Mouse (Mus musculus): ENCODE measurements around the gene Ypel2. TPM values are rescaled to one million over a fixed set of nuclear protein-coding genes. Genes with fewer than 3 reads are reported as not detected.
"Not testable (repeated sequence)": the region's sequence is repeated elsewhere in the genome, so short reads cannot be mapped to it uniquely, and the experiment has no call there.

The Ypel2 gene
- total and polyA plus RNA-seq, 3 experiments: 1.5 to 8.2 (median 7.0) TPM

DNA sequence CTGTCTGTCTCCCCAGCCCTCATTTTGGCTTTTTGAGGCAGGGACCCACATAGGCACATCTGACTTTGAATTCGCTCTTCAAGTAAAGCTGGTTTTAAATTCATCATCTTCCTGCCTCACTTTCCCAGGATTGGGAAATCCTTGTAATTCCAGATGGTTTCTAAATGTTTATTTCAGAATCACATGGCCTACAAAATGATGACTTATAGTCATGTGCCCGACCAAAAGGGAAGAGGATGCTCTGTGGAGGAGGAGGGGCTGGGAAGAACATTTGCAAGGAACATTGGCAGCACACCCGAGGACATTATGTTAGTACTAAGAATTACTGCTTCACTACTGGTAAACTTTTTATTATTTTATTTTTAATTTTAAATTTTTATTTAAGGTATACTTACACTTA is 31.8 kb upstream of the Ypel2 start:
- TF ChIP-seq TAL1 (conservative IDR thresholded peaks at IDR 0.05; ENCODE audit: low read depth, low read length): no peak
- TF ChIP-seq GATA1 (IDR thresholded peaks at IDR 0.05; ENCODE audit: borderline replicate concordance, low read length): no peak
- TF ChIP-seq GATA2 (IDR thresholded peaks at IDR 0.05; ENCODE audit: borderline replicate concordance, low read depth, low read length): no peak
- no peak for TF ChIP-seq POLR2AphosphoS5 (IDR thresholded peaks at IDR 0.05; ENCODE audit: insufficient replicate concordance, low read depth, low read length)
- no peak for TF ChIP-seq CTCF (IDR thresholded peaks at IDR 0.05; ENCODE audit: low read depth, low read length)
- DNase-seq (ENCODE audit: low spot score): no peak
- H3K27me3 ChIP-seq (ENCODE audit: insufficient read depth, low read length): no peaks in the 10 kb centered on the region
- H3K4me3 ChIP-seq (ENCODE audit: low read depth, low read length): no peak overlapping the region
- H3K36me3 ChIP-seq (replicated peaks): no peaks in the 10 kb centered on the region
- H3K9me3 ChIP-seq (replicated peaks): peaks cover 3% of the 10 kb centered on the region
- H3K4me1 ChIP-seq (ENCODE audit: insufficient read depth, low read depth, low read length): peaks cover 18% of the 10 kb centered on the region
- ATAC-seq (ENCODE audit: extremely low read depth, insufficient number of reproducible peaks, low FRiP score, poor library complexity, severe bottlenecking): no peak

DNA sequence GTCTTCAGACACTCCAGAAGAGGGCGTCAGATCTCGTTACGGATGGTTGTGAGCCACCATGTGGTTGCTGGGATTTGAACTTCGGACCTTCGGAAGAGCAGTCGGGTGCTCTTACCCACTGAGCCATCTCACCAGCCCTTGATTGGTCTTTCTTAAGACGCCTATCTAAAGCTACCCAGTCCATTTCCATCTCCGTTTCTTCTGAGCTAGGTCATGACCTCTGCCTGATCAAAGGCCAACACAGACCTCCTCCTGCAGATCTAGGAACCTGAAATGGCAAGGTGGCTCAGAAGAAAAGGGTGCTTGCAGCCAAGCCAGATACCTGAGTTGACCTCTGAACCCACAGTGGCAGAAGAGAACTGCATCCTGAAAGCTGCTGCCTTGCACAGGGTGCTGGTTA is 29.7 kb upstream of the Ypel2 start:
- not testable (repeated sequence) for H3K9me3 ChIP-seq (replicated peaks); H3K36me3 ChIP-seq (replicated peaks); DNase-seq (ENCODE audit: low spot score); H3K27me3 ChIP-seq (ENCODE audit: insufficient read depth, low read length); ATAC-seq (ENCODE audit: extremely low read depth, insufficient number of reproducible peaks, low FRiP score, poor library complexity, severe bottlenecking); H3K4me3 ChIP-seq (ENCODE audit: low read depth, low read length)
- peaks cover 11% of the 10 kb centered on the region for H3K4me1 ChIP-seq (ENCODE audit: insufficient read depth, low read depth, low read length)

GRCm38 (mm10) chr11:87022765-87023164 is 29.3 kb upstream of the Ypel2 start:
- Histone ChIP-seq H3K36me3 (replicated peaks) (no peaks in the 10 kb centered on the region), H3K4me1 (ENCODE audit: insufficient read depth, low read depth, low read length) (peaks cover 6% of the 10 kb centered on the region), H3K4me3 (ENCODE audit: low read depth, low read length) (no peak overlapping the region), H3K9me3 (replicated peaks) (peaks cover 3% of the 10 kb centered on the region), H3K27me3 (ENCODE audit: insufficient read depth, low read length) (no peaks in the 10 kb centered on the region)
- no peak for TF ChIP-seq GATA2 (IDR thresholded peaks at IDR 0.05; ENCODE audit: borderline replicate concordance, low read depth, low read length)
- TF ChIP-seq GATA1 (IDR thresholded peaks at IDR 0.05; ENCODE audit: borderline replicate concordance, low read length): no peak
- no peak for TF ChIP-seq TAL1 (conservative IDR thresholded peaks at IDR 0.05; ENCODE audit: low read depth, low read length)
- TF ChIP-seq POLR2AphosphoS5 (IDR thresholded peaks at IDR 0.05; ENCODE audit: insufficient replicate concordance, low read depth, low read length): no peak
- no peak for TF ChIP-seq CTCF (IDR thresholded peaks at IDR 0.05; ENCODE audit: low read depth, low read length)
- ATAC-seq (ENCODE audit: extremely low read depth, insufficient number of reproducible peaks, low FRiP score, poor library complexity, severe bottlenecking) (no peak), DNase-seq (ENCODE audit: low spot score) (no peak)

DNA sequence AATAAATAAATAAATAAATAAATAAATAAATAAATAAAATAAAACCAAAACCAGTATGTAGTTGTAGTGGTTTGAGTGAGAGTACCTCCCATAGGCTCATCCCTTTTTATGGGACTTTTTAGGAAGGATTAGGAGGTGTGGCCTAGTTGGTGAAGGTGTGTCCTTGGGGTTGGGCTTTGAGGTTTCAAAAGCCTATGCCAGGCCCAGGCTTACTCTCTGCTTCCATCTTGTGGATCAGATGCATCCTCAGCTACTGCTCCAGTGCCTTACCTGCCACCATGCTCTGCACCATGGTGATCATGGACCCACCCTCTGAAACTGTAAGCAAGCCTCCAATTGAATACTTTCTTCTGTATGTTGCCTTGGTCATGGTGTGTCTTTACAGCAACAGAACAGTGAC is 28.0 kb upstream of the Ypel2 start:
- DNase-seq (ENCODE audit: low spot score) (no peak), ATAC-seq (ENCODE audit: extremely low read depth, insufficient number of reproducible peaks, low FRiP score, poor library complexity, severe bottlenecking) (no peak)
- no peak overlapping the region for H3K4me3 ChIP-seq (ENCODE audit: low read depth, low read length)
- no peak for TF ChIP-seq GATA2 (IDR thresholded peaks at IDR 0.05; ENCODE audit: borderline replicate concordance, low read depth, low read length)
- TF ChIP-seq TAL1 (conservative IDR thresholded peaks at IDR 0.05; ENCODE audit: low read depth, low read length): no peak
- no peak for TF ChIP-seq POLR2AphosphoS5 (IDR thresholded peaks at IDR 0.05; ENCODE audit: insufficient replicate concordance, low read depth, low read length)
- no peak for TF ChIP-seq GATA1 (IDR thresholded peaks at IDR 0.05; ENCODE audit: borderline replicate concordance, low read length)
- no peak for TF ChIP-seq CTCF (IDR thresholded peaks at IDR 0.05; ENCODE audit: low read depth, low read length)
- H3K9me3 ChIP-seq (replicated peaks): peaks cover 3% of the 10 kb centered on the region
- H3K4me1 ChIP-seq (ENCODE audit: insufficient read depth, low read depth, low read length): peaks cover 4% of the 10 kb centered on the region; the same call in 1 of the 2 replicates
- no peaks in the 10 kb centered on the region for H3K36me3 ChIP-seq (replicated peaks)
- no peaks in the 10 kb centered on the region for H3K27me3 ChIP-seq (ENCODE audit: insufficient read depth, low read length)

DNA sequence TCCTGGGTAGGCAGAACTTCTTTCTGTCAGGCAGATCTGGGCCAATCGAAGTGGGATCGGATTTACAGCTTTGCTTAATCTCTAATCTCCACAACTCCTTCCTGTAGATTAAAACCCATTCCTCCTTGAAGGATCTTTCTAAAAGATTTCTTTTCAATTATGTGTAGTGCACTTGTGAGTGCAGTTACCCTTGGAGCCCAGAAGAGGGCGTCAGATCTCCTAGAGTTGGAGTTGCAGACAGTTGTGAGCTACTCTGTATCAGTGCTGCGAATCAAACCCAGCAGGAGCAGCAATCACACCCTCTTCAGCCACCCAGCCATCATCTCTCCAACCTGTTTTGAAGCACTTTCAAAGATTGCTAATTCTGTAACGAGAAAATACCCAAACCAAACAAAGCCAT is 26.9 kb upstream of the Ypel2 start:
- Histone ChIP-seq H3K9me3 (replicated peaks) (peaks cover 3% of the 10 kb centered on the region), H3K4me3 (ENCODE audit: low read depth, low read length) (no peak overlapping the region), H3K27me3 (ENCODE audit: insufficient read depth, low read length) (no peaks in the 10 kb centered on the region), H3K4me1 (ENCODE audit: insufficient read depth, low read depth, low read length) (peaks cover 3% of the 10 kb centered on the region; the same call in 1 of the 2 replicates), H3K36me3 (replicated peaks) (no peaks in the 10 kb centered on the region)
- ATAC-seq (ENCODE audit: extremely low read depth, insufficient number of reproducible peaks, low FRiP score, poor library complexity, severe bottlenecking) (no peak), DNase-seq (ENCODE audit: low spot score) (no peak)
- TF ChIP-seq POLR2AphosphoS5 (IDR thresholded peaks at IDR 0.05; ENCODE audit: insufficient replicate concordance, low read depth, low read length) (no peak), GATA2 (IDR thresholded peaks at IDR 0.05; ENCODE audit: borderline replicate concordance, low read depth, low read length) (no peak), TAL1 (conservative IDR thresholded peaks at IDR 0.05; ENCODE audit: low read depth, low read length) (no peak), CTCF (IDR thresholded peaks at IDR 0.05; ENCODE audit: low read depth, low read length) (no peak)

DNA sequence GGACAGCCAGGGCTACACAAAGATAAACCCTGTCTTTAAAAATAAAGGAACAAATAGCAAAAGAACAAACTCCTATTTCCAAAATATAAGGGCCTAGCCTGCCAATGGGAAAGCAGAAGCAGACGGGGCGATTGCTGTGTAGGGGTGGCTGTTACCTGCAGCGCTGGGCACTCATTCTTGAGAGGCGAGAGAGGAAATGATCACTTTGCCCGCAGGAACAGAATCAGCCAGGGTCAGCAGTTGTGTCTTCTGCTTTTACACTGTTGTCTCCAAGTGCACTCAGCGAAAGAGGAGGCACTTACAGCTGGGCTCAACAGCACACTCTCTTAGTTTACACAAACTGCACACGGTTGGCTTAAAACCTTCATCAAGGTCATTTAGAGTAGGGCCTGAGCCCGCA is 25.9 kb upstream of the Ypel2 start:
- no peak for TF ChIP-seq TAL1 (conservative IDR thresholded peaks at IDR 0.05; ENCODE audit: low read depth, low read length)
- TF ChIP-seq POLR2AphosphoS5 (IDR thresholded peaks at IDR 0.05; ENCODE audit: insufficient replicate concordance, low read depth, low read length): no peak
- no peak for TF ChIP-seq GATA1 (IDR thresholded peaks at IDR 0.05; ENCODE audit: borderline replicate concordance, low read length)
- no peak for TF ChIP-seq CTCF (IDR thresholded peaks at IDR 0.05; ENCODE audit: low read depth, low read length)
- no peak for TF ChIP-seq GATA2 (IDR thresholded peaks at IDR 0.05; ENCODE audit: borderline replicate concordance, low read depth, low read length)
- DNase-seq (ENCODE audit: low spot score) (no peak), ATAC-seq (ENCODE audit: extremely low read depth, insufficient number of reproducible peaks, low FRiP score, poor library complexity, severe bottlenecking) (no peak)
- Histone ChIP-seq H3K4me1 (ENCODE audit: insufficient read depth, low read depth, low read length) (peaks cover 3% of the 10 kb centered on the region; the same call in 1 of the 2 replicates), H3K9me3 (replicated peaks) (peaks cover 3% of the 10 kb centered on the region), H3K36me3 (replicated peaks) (no peaks in the 10 kb centered on the region), H3K27me3 (ENCODE audit: insufficient read depth, low read length) (no peaks in the 10 kb centered on the region), H3K4me3 (ENCODE audit: low read depth, low read length) (no peak overlapping the region)

DNA sequence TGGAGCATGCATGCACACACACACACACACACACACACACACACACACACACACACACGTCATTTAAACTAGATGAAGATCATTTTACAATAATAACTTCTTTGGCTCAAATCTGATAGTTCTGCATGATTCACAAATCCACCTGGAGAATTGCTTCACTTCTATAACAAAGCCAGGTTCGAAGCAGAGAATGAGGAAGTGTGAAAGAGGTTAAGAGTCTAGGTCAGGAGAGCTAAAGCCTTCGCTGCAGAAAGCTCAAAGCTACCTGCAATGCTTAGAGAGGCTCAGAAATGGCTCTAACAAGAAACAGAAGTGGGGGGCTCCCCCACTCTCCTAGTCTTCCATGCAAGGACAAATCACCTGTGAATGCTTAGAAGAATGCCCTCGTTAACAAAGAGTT is 24.6 kb upstream of the Ypel2 start:
- peaks cover 3% of the 10 kb centered on the region for H3K9me3 ChIP-seq (replicated peaks)
- no peak for ATAC-seq (ENCODE audit: extremely low read depth, insufficient number of reproducible peaks, low FRiP score, poor library complexity, severe bottlenecking)

More for the DNA sequence above, 24.6 kb upstream of the Ypel2 start:
- H3K4me3 ChIP-seq (ENCODE audit: low read depth, low read length): no peak overlapping the region
- H3K4me1 ChIP-seq (ENCODE audit: insufficient read depth, low read depth, low read length): peaks cover 8% of the 10 kb centered on the region
- no peaks in the 10 kb centered on the region for H3K27me3 ChIP-seq (ENCODE audit: insufficient read depth, low read length)
- no peaks in the 10 kb centered on the region for H3K36me3 ChIP-seq (replicated peaks)
- DNase-seq (ENCODE audit: low spot score): no peak
- no peak for TF ChIP-seq TAL1 (conservative IDR thresholded peaks at IDR 0.05; ENCODE audit: low read depth, low read length)
- no peak for TF ChIP-seq CTCF (IDR thresholded peaks at IDR 0.05; ENCODE audit: low read depth, low read length)
- TF ChIP-seq POLR2AphosphoS5 (IDR thresholded peaks at IDR 0.05; ENCODE audit: insufficient replicate concordance, low read depth, low read length): no peak
- no peak for TF ChIP-seq GATA2 (IDR thresholded peaks at IDR 0.05; ENCODE audit: borderline replicate concordance, low read depth, low read length)
- no peak for TF ChIP-seq GATA1 (IDR thresholded peaks at IDR 0.05; ENCODE audit: borderline replicate concordance, low read length)

Measured in G1E (cell line).